In genomic region chr14:32590377-32590776, GRCm38 (mm10) we compare ENCODE assay signal across 27 mouse cellular contexts. TPM values are rescaled to one million over a fixed set of nuclear protein-coding genes. Genes with fewer than 3 reads are reported as not detected.
A peak's percentile ranks its signal among the peaks of the same experiment; 100 is the strongest.
DNase-seq lines count a peak whose midpoint lies in the region; ATAC-seq lines count a peak whose summit lies in the region.
"Had no signal": no experiment of that assay in that cellular context is flagged by ENCODE, and none has a peak within 500 bp of the region (broad histone marks: within the 10 kb centered on the region; RNA-seq: fewer than 3 reads in every experiment).

No protein-coding gene starts in this region.

- 38% methylated on average over 3 of the region's 3 CpGs for WGBS in kidney, embryonic 16.5 days
- WGBS in intestine, embryonic 15.5 days, result 51% methylated on average over 3 of the region's 3 CpGs
- WGBS in intestine, embryonic 16.5 days, result 52% methylated on average over 3 of the region's 3 CpGs
- WGBS in large intestine, adult 2 months, result 32% methylated on average over 3 of the region's 3 CpGs
- 76% methylated on average over 3 of the region's 3 CpGs for WGBS in forebrain, embryonic 12.5 days

- H3K9me3 ChIP-seq in kidney, embryonic 16.5 days (ENCODE audit: low read length), result no peaks in the 10 kb centered on the region
- H3K9me3 ChIP-seq in intestine, embryonic 15.5 days, result no peaks in the 10 kb centered on the region
- H3K9me3 ChIP-seq in intestine, embryonic 16.5 days (ENCODE audit: control insufficient read depth, low read length), result no peaks in the 10 kb centered on the region
- no peaks in the 10 kb centered on the region for H3K9me3 ChIP-seq in forebrain, embryonic 12.5 days
- H3K9me3 ChIP-seq: embryonic facial prominence, embryonic 13.5 days; embryonic facial prominence, embryonic 15.5 days; forebrain, embryonic 10.5 days; forebrain, embryonic 13.5 days; forebrain, embryonic 15.5 days had no signal

- DNase-seq in kidney, adult 9 months, result peak; percentile 28
- peak; percentile 70 for DNase-seq in large intestine, adult 2 months (ENCODE audit: low read depth, low spot score)
- no peak for DNase-seq in ovary, adult 18-20 months (ENCODE audit: low spot score)
- DNase-seq in thymus, adult 18-20 months, result no peak
- DNase-seq: adrenal gland, adult 8-10 months; adrenal gland, postnatal 14 days; adrenal gland, postnatal 36 days; cerebellum, adult 11-12 months; cerebellum, adult 8-10 months; cerebellum, adult 9-11 months; cerebellum, postnatal 14 days; cerebellum, postnatal 36 days; embryo, embryonic 11 days; forebrain, postnatal 0 days had no signal

- H3K9ac ChIP-seq in kidney, embryonic 16.5 days (replicated peaks; ENCODE audit: low read length), result no peak overlapping the region
- no peak overlapping the region for H3K9ac ChIP-seq in intestine, embryonic 15.5 days
- no peak overlapping the region for H3K9ac ChIP-seq in intestine, embryonic 16.5 days (ENCODE audit: low read depth, low read length)
- no peak overlapping the region for H3K9ac ChIP-seq in forebrain, embryonic 12.5 days
- H3K9ac ChIP-seq: embryonic facial prominence, embryonic 13.5 days; embryonic facial prominence, embryonic 15.5 days; forebrain, embryonic 13.5 days; forebrain, embryonic 15.5 days; forebrain, postnatal 0 days had no signal

- no peak overlapping the region for H3K27ac ChIP-seq in kidney, embryonic 16.5 days (ENCODE audit: low read length)
- H3K27ac ChIP-seq in intestine, embryonic 15.5 days, result no peak overlapping the region
- no peak overlapping the region for H3K27ac ChIP-seq in intestine, embryonic 16.5 days (ENCODE audit: low read length)
- H3K27ac ChIP-seq in forebrain, embryonic 12.5 days, result no peak overlapping the region
- H3K27ac ChIP-seq: embryonic facial prominence, embryonic 13.5 days; embryonic facial prominence, embryonic 15.5 days; forebrain, embryonic 10.5 days; forebrain, embryonic 13.5 days; forebrain, embryonic 15.5 days had no signal

- H3K36me3 ChIP-seq in kidney, embryonic 16.5 days (ENCODE audit: insufficient read depth, low read length), result no peaks in the 10 kb centered on the region
- no peaks in the 10 kb centered on the region for H3K36me3 ChIP-seq in intestine, embryonic 15.5 days
- H3K36me3 ChIP-seq in intestine, embryonic 16.5 days (ENCODE audit: control insufficient read depth, insufficient read depth, low read length), result no peaks in the 10 kb centered on the region
- H3K36me3 ChIP-seq in forebrain, embryonic 12.5 days (replicated peaks), result no peaks in the 10 kb centered on the region
- H3K36me3 ChIP-seq: embryonic facial prominence, embryonic 13.5 days; embryonic facial prominence, embryonic 15.5 days; forebrain, embryonic 10.5 days; forebrain, embryonic 15.5 days had no signal

- ATAC-seq in kidney, embryonic 16.5 days (ENCODE audit: low FRiP score, low TSS enrichment), result no peak
- peak; percentile 77 for ATAC-seq in intestine, embryonic 15.5 days
- peak; percentile 74 for ATAC-seq in intestine, embryonic 16.5 days
- ATAC-seq in forebrain, embryonic 12.5 days (ENCODE audit: low FRiP score), result no peak
- ATAC-seq: activated CD4-positive, CD25-positive, alpha-beta regulatory T cell, adult 4 months; forebrain, embryonic 13.5 days; forebrain, embryonic 15.5 days; forebrain, postnatal 0 days; Patski had no signal

- no peaks in the 10 kb centered on the region for H3K4me1 ChIP-seq in kidney, embryonic 16.5 days (ENCODE audit: insufficient read depth, low read length)
- H3K4me1 ChIP-seq in intestine, embryonic 15.5 days (replicated peaks), result no peaks in the 10 kb centered on the region
- no peaks in the 10 kb centered on the region for H3K4me1 ChIP-seq in intestine, embryonic 16.5 days (ENCODE audit: control insufficient read depth, insufficient read depth, low read length)
- H3K4me1 ChIP-seq in forebrain, embryonic 12.5 days, result no peaks in the 10 kb centered on the region
- H3K4me1 ChIP-seq: embryonic facial prominence, embryonic 13.5 days; embryonic facial prominence, embryonic 15.5 days; forebrain, embryonic 10.5 days; forebrain, embryonic 13.5 days; forebrain, embryonic 15.5 days had no signal

- H3K4me2 ChIP-seq in kidney, embryonic 16.5 days (replicated peaks; ENCODE audit: low read depth, low read length), result no peak overlapping the region
- no peak overlapping the region for H3K4me2 ChIP-seq in intestine, embryonic 15.5 days (replicated peaks)
- no peak overlapping the region for H3K4me2 ChIP-seq in intestine, embryonic 16.5 days (ENCODE audit: low read depth, low read length)
- no peak overlapping the region for H3K4me2 ChIP-seq in forebrain, embryonic 12.5 days
- H3K4me2 ChIP-seq: embryonic facial prominence, embryonic 13.5 days; embryonic facial prominence, embryonic 15.5 days; forebrain, embryonic 13.5 days; forebrain, embryonic 15.5 days had no signal

- H3K4me3 ChIP-seq in kidney, embryonic 16.5 days (ENCODE audit: low read length), result no peak overlapping the region
- no peak overlapping the region for H3K4me3 ChIP-seq in intestine, embryonic 15.5 days (replicated peaks)
- no peak overlapping the region for H3K4me3 ChIP-seq in intestine, embryonic 16.5 days (ENCODE audit: low read length)
- H3K4me3 ChIP-seq in forebrain, embryonic 12.5 days (replicated peaks), result no peak overlapping the region
- H3K4me3 ChIP-seq: embryonic facial prominence, embryonic 13.5 days; embryonic facial prominence, embryonic 15.5 days; erythroblast, embryonic 14.5 days; forebrain, embryonic 10.5 days; forebrain, embryonic 13.5 days; forebrain, embryonic 15.5 days had no signal

- H3K27me3 ChIP-seq in kidney, embryonic 16.5 days (ENCODE audit: insufficient read depth, low read length), result peaks cover 30% of the 10 kb centered on the region
- H3K27me3 ChIP-seq in intestine, embryonic 15.5 days (replicated peaks), result peaks cover 31% of the 10 kb centered on the region
- H3K27me3 ChIP-seq in intestine, embryonic 16.5 days (replicated peaks; ENCODE audit: control insufficient read depth, insufficient read depth, low read length), result peaks cover 5% of the 10 kb centered on the region
- peaks cover 36% of the 10 kb centered on the region for H3K27me3 ChIP-seq in forebrain, embryonic 12.5 days

RNA-seq across cellular contexts. Expression of gene Prrxl1, which starts 8.8 kb away (rescaled TPM):
- polyA plus RNA-seq in kidney, embryonic 16.5 days (2015; fragmentation: Nextera tagmentation; extraction: Ambion mirVana), result 0.06 and 0.08 TPM in 2 replicates
- polyA plus RNA-seq in intestine, embryonic 15.5 days (2015; fragmentation: Nextera tagmentation; extraction: Ambion mirVana), result 0.80 and 1.0 TPM in 2 replicates
- 0.47 and 0.84 TPM in 2 replicates for polyA plus RNA-seq in intestine, embryonic 16.5 days (2015; fragmentation: Nextera tagmentation; extraction: Ambion mirVana)
- polyA plus RNA-seq in large intestine, adult 2 months (2012; rRNA removed), result not detected in 2 replicates
- polyA plus RNA-seq in forebrain, embryonic 12.5 days (2016; fragmentation: Nextera tagmentation; extraction: Ambion mirVana), result 0.53 and 0.91 TPM in 2 replicates
- polyA plus RNA-seq: activated CD4-positive, CD25-positive, alpha-beta regulatory T cell, adult 4 months; C2C12; erythroblast, embryonic 14.5 days; forebrain, embryonic 10.5 days; Patski had no signal

Comparison
In these comparisons a context has a peak if more than half of its experiments do, and no peak if none do; other contexts are left out.
1. DNase-seq: peak in kidney, adult 9 months (single experiment) and large intestine, adult 2 months (single experiment); none in ovary, adult 18-20 months (single experiment) and thymus, adult 18-20 months (0 of 2).
2. ATAC-seq: peak in intestine, embryonic 15.5 days (single experiment) and intestine, embryonic 16.5 days (single experiment); none in kidney, embryonic 16.5 days (single experiment) and forebrain, embryonic 12.5 days (single experiment).